Mouse (Mus musculus): ENCODE results near the gene Cabp1.

GRCm38 (mm10) chr5:115177866-115178265 lies 16.3 kb downstream of the Cabp1 start:
- TF ChIP-seq ZC3H11A (IDR thresholded peaks at IDR 0.05; ENCODE audit: low read depth, low read length) (no peak), CTCF (IDR thresholded peaks at IDR 0.05 in 2 of 3, conservative IDR thresholded peaks at IDR 0.05 in 1 of 3; ENCODE audit: control insufficient read depth in 1 of 3, insufficient read depth in 1 of 3, low read depth in 2 of 3, low read length in 3 of 3, poor library complexity in 1 of 3, severe bottlenecking in 1 of 3) (no peak), BHLHE40 (IDR thresholded peaks at IDR 0.05; ENCODE audit: borderline replicate concordance, low read depth, low read length) (no peak), POLR2A (IDR thresholded peaks at IDR 0.05; ENCODE audit: control insufficient read depth in 1 of 2, insufficient read depth in 1 of 2, low read depth in 1 of 2, low read length in 2 of 2, poor library complexity in 1 of 2) (no peak), NELFE (IDR thresholded peaks at IDR 0.05; ENCODE audit: low read depth, low read length) (no peak), TAL1 (IDR thresholded peaks at IDR 0.05; ENCODE audit: low read length) (no peak), RAD21 (IDR thresholded peaks at IDR 0.05; ENCODE audit: low read depth, low read length) (no peak), EP300 (IDR thresholded peaks at IDR 0.05; ENCODE audit: low read depth in 1 of 2, low read length in 2 of 2) (no peak), TCF12 (IDR thresholded peaks at IDR 0.05; ENCODE audit: low read depth, low read length) (no peak), NRF1 (IDR thresholded peaks at IDR 0.05; ENCODE audit: insufficient read depth, low read depth, low read length, poor library complexity, severe bottlenecking) (no peak)

All from MEL (cell line).